Mouse (Mus musculus) neural tube, embryonic 11.5 days (tissue): ENCODE results near the gene Slc25a11. TPM values are rescaled to one million over a fixed set of nuclear protein-coding genes. Genes with fewer than 3 reads are reported as not detected.

ENCODE experiments used
- ATAC-seq: fragments of 200-750 bp; cut with Nextera tagmentation; 2 replicates; pipeline ENCODE4 v1.8.0; 2017; ENCODE audit warnings: moderate number of reproducible peaks, mild to moderate bottlenecking, moderate TSS enrichment, moderate library complexity; ENCODE audit not compliant: insufficient read depth, low FRiP score, low TSS enrichment
- DNase-seq: peaks from one replicate; pipeline ENCODE4 v3.0.0-alpha.2; 2015; ENCODE audit warnings: low spot score
- H3K27ac ChIP-seq: fragments of 300-500 bp; sonication (generic); 2 replicates; pipeline ENCODE4 v1.5.1; 2014; ENCODE audit warnings: low read depth, mild to moderate bottlenecking, low read length
- H3K27me3 ChIP-seq: fragments of 300-500 bp; sonication (generic); 2 replicates; pipeline ENCODE4 v1.6.1; 2014; ENCODE audit warnings: mild to moderate bottlenecking, low read length, mixed read lengths; ENCODE audit not compliant: control insufficient read depth, insufficient read depth
- H3K36me3 ChIP-seq: fragments of 300-500 bp; sonication (generic); 2 replicates; pipeline ENCODE4 v1.6.1; 2014; ENCODE audit warnings: mild to moderate bottlenecking, low read length, moderate library complexity, mixed read lengths; ENCODE audit not compliant: control insufficient read depth, insufficient read depth
- H3K4me1 ChIP-seq: fragments of 300-500 bp; sonication (generic); 2 replicates; pipeline ENCODE4 v1.6.1; 2014; ENCODE audit warnings: low read length, mixed read lengths; ENCODE audit not compliant: control insufficient read depth, insufficient read depth
- H3K4me2 ChIP-seq: fragments of 300-500 bp; sonication (generic); 2 replicates; pipeline ENCODE4 v1.6.1; 2014; ENCODE audit warnings: low read depth, mild to moderate bottlenecking, moderate library complexity
- H3K4me3 ChIP-seq: fragments of 300-500 bp; sonication (generic); 2 replicates; pipeline ENCODE4 v1.5.1; 2014; ENCODE audit warnings: low read depth, low read length
- H3K9ac ChIP-seq: fragments of 300-500 bp; sonication (generic); 2 replicates; pipeline ENCODE4 v1.6.1; 2014; ENCODE audit warnings: mild to moderate bottlenecking, low read length
- H3K9me3 ChIP-seq: fragments of 300-500 bp; sonication (generic); 2 replicates; pipeline ENCODE4 v1.6.1; 2016; ENCODE audit warnings: low read length; ENCODE audit not compliant: control insufficient read depth
- WGBS: fragments of 180-500 bp; shearing (Covaris S2); extraction: QIAGEN DNeasy Blood & Tissue Kit; methylation state at CpG from one replicate; pipeline ENCODE4 v1.1.7; 2014; 5-methylcytosine and 5-hydroxymethylcytosine counted together
- polyA plus RNA-seq: library from polyadenylated mRNA; unstranded; fragments of >200 nt; fragmentation: Nextera tagmentation; extraction: Ambion mirVana; gene quantifications from 2 replicates; pipeline ENCODE4 v1.2.1, GENCODE M21; 2014

The Slc25a11 gene
- polyA plus RNA-seq, 1 experiment from 2014 or later = 142 TPM

GRCm38 (mm10) chr11:70639976-70640375, 7.3 kb downstream of the Slc25a11 start:
- H3K4me1 ChIP-seq = no peaks in the 10 kb centered on the region
- no peak overlapping the region for H3K4me2 ChIP-seq
- H3K27ac ChIP-seq = no peak overlapping the region
- WGBS = 84% methylated on average over 8 of the region's 8 CpGs
- ATAC-seq (no peak), DNase-seq (no peak)
- H3K9me3 ChIP-seq = no peaks in the 10 kb centered on the region
- no peak overlapping the region for H3K4me3 ChIP-seq
- no peaks in the 10 kb centered on the region for H3K27me3 ChIP-seq
- no peak overlapping the region for H3K9ac ChIP-seq
- peaks cover 7% of the 10 kb centered on the region; the same call in 1 of the 2 replicates for H3K36me3 ChIP-seq

- Histone ChIP-seq H3K4me1 (no peaks in the 10 kb centered on the region), H3K9ac (no peak within 1 kb of the TSS), H3K27me3 (no peaks in the 10 kb centered on the region), H3K4me2 (no peak within 1 kb of the TSS), H3K27ac (no peak within 1 kb of the TSS), H3K4me3 (no peak within 1 kb of the TSS), H3K9me3 (no peaks in the 10 kb centered on the region), H3K36me3 (no peaks in the 10 kb centered on the region)
- DNase-seq (no peak), ATAC-seq (no peak)
- 49% methylated on average over 5 of the region's 5 CpGs for WGBS
Observed at GRCm38 (mm10) chr11:70638714-70639278, 8.5 kb downstream of the Slc25a11 start, which contains the start of gene Gp1ba. Gene Gp1ba, plus strand, starts transcription at chr11:70639122.

GRCm38 (mm10) chr11:70638293-70638692, 9.0 kb downstream of the Slc25a11 start:
- Histone ChIP-seq H3K36me3 (no peaks in the 10 kb centered on the region), H3K4me3 (no peak overlapping the region), H3K9ac (no peak overlapping the region), H3K27ac (no peak overlapping the region), H3K4me2 (no peak overlapping the region), H3K4me1 (no peaks in the 10 kb centered on the region), H3K27me3 (no peaks in the 10 kb centered on the region), H3K9me3 (no peaks in the 10 kb centered on the region)
- 84% methylated on average over 1 of the region's 1 CpGs for WGBS
- DNase-seq (no peak), ATAC-seq (no peak)

- H3K4me1 ChIP-seq = no peaks in the 10 kb centered on the region
- no peaks in the 10 kb centered on the region for H3K36me3 ChIP-seq
- H3K4me2 ChIP-seq = no peak overlapping the region
- WGBS = 100% methylated on average over 1 of the region's 1 CpGs
- H3K27ac ChIP-seq = no peak overlapping the region
- no peak for DNase-seq
- no peaks in the 10 kb centered on the region for H3K27me3 ChIP-seq
- H3K9ac ChIP-seq = no peak overlapping the region
- ATAC-seq = no peak
- no peaks in the 10 kb centered on the region for H3K9me3 ChIP-seq
- no peak overlapping the region for H3K4me3 ChIP-seq
Observed at GRCm38 (mm10) chr11:70637764-70638163, 9.5 kb downstream of the Slc25a11 start.

- Histone ChIP-seq H3K27ac (no peak overlapping the region), H3K27me3 (no peaks in the 10 kb centered on the region), H3K4me1 (no peaks in the 10 kb centered on the region), H3K9ac (no peak overlapping the region), H3K4me2 (no peak overlapping the region), H3K9me3 (no peaks in the 10 kb centered on the region), H3K36me3 (no peaks in the 10 kb centered on the region), H3K4me3 (no peak overlapping the region)
- DNase-seq = no peak
- 87% methylated on average over 4 of the region's 4 CpGs for WGBS
- no peak for ATAC-seq
Observed at GRCm38 (mm10) chr11:70635601-70636000, 11.7 kb downstream of the Slc25a11 start.

GRCm38 (mm10) chr11:70630129-70630528, 17.1 kb downstream of the Slc25a11 start:
- DNase-seq (no peak), ATAC-seq (no peak)
- WGBS = 77% methylated on average over 7 of the region's 7 CpGs
- Histone ChIP-seq H3K4me1 (no peaks in the 10 kb centered on the region), H3K9ac (no peak overlapping the region), H3K4me3 (no peak overlapping the region), H3K4me2 (no peak overlapping the region), H3K27ac (no peak overlapping the region), H3K9me3 (no peaks in the 10 kb centered on the region), H3K27me3 (no peaks in the 10 kb centered on the region), H3K36me3 (no peaks in the 10 kb centered on the region)

- Histone ChIP-seq H3K36me3 (no peaks in the 10 kb centered on the region), H3K4me3 (no peak overlapping the region), H3K27ac (no peak overlapping the region), H3K9ac (no peak overlapping the region), H3K4me1 (no peaks in the 10 kb centered on the region), H3K4me2 (no peak overlapping the region), H3K27me3 (no peaks in the 10 kb centered on the region), H3K9me3 (no peaks in the 10 kb centered on the region)
- WGBS = 64% methylated on average over 5 of the region's 5 CpGs
- no peak for ATAC-seq
- DNase-seq = no peak
Observed at GRCm38 (mm10) chr11:70629557-70629956, 17.7 kb downstream of the Slc25a11 start.

- no peaks in the 10 kb centered on the region for H3K4me1 ChIP-seq
- H3K4me3 ChIP-seq = no peak overlapping the region
- no peaks in the 10 kb centered on the region for H3K36me3 ChIP-seq
- H3K4me2 ChIP-seq = no peak overlapping the region
- WGBS = 78% methylated on average over 2 of the region's 2 CpGs
- H3K9me3 ChIP-seq = no peaks in the 10 kb centered on the region
- no peaks in the 10 kb centered on the region for H3K27me3 ChIP-seq
- DNase-seq = no peak
- H3K27ac ChIP-seq = no peak overlapping the region
- ATAC-seq = no peak
- no peak overlapping the region for H3K9ac ChIP-seq
Observed at GRCm38 (mm10) chr11:70628431-70628830, 18.8 kb downstream of the Slc25a11 start.

GRCm38 (mm10) chr11:70626877-70627276, 20.4 kb downstream of the Slc25a11 start:
- no peak for DNase-seq
- Histone ChIP-seq H3K27me3 (no peaks in the 10 kb centered on the region), H3K9me3 (no peaks in the 10 kb centered on the region), H3K36me3 (no peaks in the 10 kb centered on the region), H3K4me1 (no peaks in the 10 kb centered on the region), H3K9ac (no peak overlapping the region), H3K4me3 (no peak overlapping the region), H3K4me2 (no peak overlapping the region), H3K27ac (no peak overlapping the region)
- WGBS = 90% methylated on average over 4 of the region's 4 CpGs
- no peak for ATAC-seq
